Mouse (Mus musculus) inflammation-experienced regulatory T-cells (primary cell): ENCODE results near the gene Wwc1. TPM values are rescaled to one million over a fixed set of nuclear protein-coding genes. Genes with fewer than 3 reads are reported as not detected.

Experiments
- polyA plus RNA-seq, 2 experiments: library from polyadenylated mRNA; unstranded; fragments of 100-300 nt; shearing (Covaris generic); gene quantifications; one replicate each; pipeline ENCODE4 v1.2.1; 2017

The Wwc1 gene
- polyA plus RNA-seq, result 1 to 10 TPM in 1 of 2 experiments, under 1 TPM in 1; 0.31 to 1.9 TPM

GRCm38 (mm10) chr11:35980411-35980917, at the start of gene Wwc1:
Gene Wwc1 (minus strand): TSS chr11:35980527.

GRCm38 (mm10) chr11:35834022-35834760, 146.1 kb downstream of the Wwc1 start, which contains the start of gene Rars:
Gene Rars (minus strand): TSS chr11:35834506.

GRCm38 (mm10) chr11:35798874-35799273, 181.5 kb downstream of the Wwc1 start, which contains the start of gene Fbll1:
Gene Fbll1 (minus strand): TSS chr11:35798884.

Other genes with a start within 250 kb of the Wwc1 start
- gene Pank3, start 211.0 kb downstream of the Wwc1 start, polyA plus RNA-seq, result 10 to 100 TPM; 10.8 to 18.4 TPM
- gene Fbll1, start 181.6 kb downstream of the Wwc1 start, polyA plus RNA-seq, result under 1 TPM in 1 of 2 experiments, not detected in 1; 0.11 TPM
- 10 to 100 TPM; 62.4 to 63.6 TPM for gene Rars, start 146.0 kb downstream of the Wwc1 start, polyA plus RNA-seq